Mouse (Mus musculus) thymus, adult 2 months (tissue): ENCODE measurements around the gene Supt3.

ENCODE experiments used
- CTCF ChIP-seq: fragments of 200-500 bp; IDR thresholded peaks from 2 replicates; pipeline ENCODE4 v1.5.1; 2012; ENCODE audit warnings: mild to moderate bottlenecking, control low read depth, low read length, moderate library complexity, borderline replicate concordance; ENCODE audit not compliant: control insufficient read depth, poor library complexity, insufficient read depth; ENCODE audit errors: extremely low read depth
- POLR2A ChIP-seq: fragments of 200-500 bp; IDR thresholded peaks from 2 replicates; pipeline ENCODE4 v1.6.1; 2012; ENCODE audit warnings: mild to moderate bottlenecking, low read length, control low read depth, moderate library complexity; ENCODE audit not compliant: control insufficient read depth, poor library complexity, insufficient read depth; ENCODE audit errors: extremely low read depth

GRCm38 (mm10) chr17:45058566-45059363 lies 281.8 kb downstream of the Supt3 start:
- no peak for TF ChIP-seq CTCF
- TF ChIP-seq POLR2A, result no peak
